Mouse (Mus musculus) embryo, embryonic 10.5 days (tissue): ENCODE measurements around the gene Bard1.

ENCODE experiments used
- DNase-seq: peaks from one replicate; pipeline ENCODE4 v3.0.0-alpha.2; 2015; ENCODE audit warnings: low spot score

Gene Bard1

DNA sequence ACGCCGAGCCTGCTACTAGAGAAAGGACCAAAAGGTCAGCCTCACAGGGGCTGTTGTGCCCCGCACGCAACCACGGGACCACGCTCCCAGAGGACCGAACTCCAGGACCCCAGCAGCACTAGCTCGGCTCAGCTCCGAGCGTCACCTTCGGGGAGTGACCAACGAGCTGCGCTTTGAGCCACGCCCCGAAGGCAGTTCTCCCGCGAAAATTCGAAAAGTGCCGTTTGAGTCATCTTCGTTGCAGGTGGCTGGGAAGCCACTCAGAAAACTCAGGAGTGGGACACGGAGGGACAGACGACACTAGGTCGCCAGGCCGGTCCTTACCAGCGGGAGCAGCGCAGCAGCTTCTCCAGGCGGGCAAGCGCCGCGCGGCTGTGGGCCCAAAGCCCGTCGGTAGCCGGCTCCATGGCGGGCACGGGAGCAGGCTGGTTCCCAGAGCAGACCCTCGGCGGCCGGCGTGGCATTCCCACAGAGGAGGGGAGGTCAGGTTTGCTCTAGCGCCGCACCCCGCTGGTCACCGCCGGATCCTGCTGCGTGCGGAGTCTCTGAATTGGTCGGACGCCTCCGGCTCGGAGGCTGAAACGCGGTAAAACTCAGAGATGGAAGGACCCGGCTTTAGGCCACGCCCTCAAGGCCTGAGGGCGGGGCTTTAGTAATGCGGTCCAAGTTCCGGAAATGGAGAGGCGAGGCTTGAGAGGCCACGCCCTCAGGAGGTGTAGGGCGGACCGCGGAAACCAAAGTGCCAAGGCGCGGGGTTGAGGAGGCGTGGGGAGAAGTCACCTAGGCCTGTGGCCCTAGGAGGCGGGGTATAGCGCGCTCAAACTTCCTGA, at the start of gene Bard1:
Bard1 (minus strand) TSS at position 803 of the 830 bp plus-strand sequence.
- DNase-seq: peak; percentile 99

GRCm38 (mm10) chr1:71127171-71127570, 24.2 kb upstream of the Bard1 start:
- no peak for DNase-seq

DNA sequence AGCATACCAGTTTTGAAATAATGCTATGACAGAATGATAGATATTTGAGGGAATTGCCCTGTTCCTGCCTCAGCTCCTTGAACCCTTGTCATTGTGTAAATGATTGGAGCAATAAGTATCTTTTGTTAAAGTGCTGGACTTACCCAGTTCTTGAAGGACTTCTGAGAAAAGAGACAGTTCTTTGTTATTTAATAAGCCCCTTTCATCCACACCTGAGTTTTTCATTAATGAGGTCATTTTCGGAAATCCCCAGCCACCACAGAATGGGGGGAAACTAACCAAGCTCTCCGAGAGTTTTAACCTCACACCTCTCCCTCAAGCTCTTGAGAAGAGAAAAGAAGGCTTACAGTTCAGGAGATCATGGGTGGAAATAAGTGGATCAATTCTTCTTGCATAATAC, 15.6 kb upstream of the Bard1 start:
- no peak for DNase-seq

GRCm38 (mm10) chr1:71117253-71117652, 14.3 kb upstream of the Bard1 start:
- DNase-seq: peak; percentile 16

DNA sequence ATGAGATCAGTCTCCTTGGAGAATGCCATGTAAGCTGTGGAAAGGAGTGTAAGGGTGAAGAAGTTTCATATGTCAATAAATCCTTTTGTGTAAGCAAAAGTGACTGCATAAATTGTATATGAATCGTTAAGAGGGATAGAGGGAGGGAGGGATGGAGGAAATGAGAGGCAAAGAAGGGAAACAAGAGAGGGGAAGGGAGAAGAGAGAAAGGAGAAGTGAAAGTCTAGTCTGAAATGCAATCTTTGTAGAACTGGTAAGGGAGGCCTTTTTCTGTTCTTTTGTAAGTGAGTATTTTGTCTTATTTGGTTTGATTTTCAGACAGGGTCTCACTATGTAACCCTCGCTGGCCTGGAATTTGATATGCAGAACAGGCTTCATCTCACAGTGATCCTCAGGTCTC, 12.8 kb upstream of the Bard1 start:
- DNase-seq: no peak

DNA sequence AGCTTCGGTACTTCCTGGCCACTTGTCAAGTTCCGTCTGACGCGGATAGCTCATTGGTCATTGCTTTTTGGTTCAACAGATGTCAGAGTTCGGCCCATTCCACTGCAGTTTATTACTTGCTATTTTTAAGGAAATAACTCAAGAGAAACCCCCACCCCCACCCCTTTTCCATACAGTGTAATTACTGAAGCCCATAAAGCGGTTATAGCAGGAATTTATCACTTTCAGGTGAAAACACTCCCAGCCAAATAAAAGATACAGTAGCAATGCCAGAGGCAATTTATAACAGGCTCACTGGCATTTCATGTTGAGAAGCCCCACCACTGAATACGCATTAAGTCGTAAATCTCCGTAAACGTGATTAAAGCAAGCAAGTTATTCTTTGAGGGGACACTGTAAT, 6.9 kb upstream of the Bard1 start:
- no peak for DNase-seq

- DNase-seq: no peak
Measured at GRCm38 (mm10) chr1:71106127-71106526, 3.2 kb upstream of the Bard1 start.

GRCm38 (mm10) chr1:71105724-71106123, 2.8 kb upstream of the Bard1 start:
- DNase-seq: no peak

GRCm38 (mm10) chr1:71103174-71103864, 373 bp upstream of the Bard1 start:
- DNase-seq: peak; percentile 6

DNA sequence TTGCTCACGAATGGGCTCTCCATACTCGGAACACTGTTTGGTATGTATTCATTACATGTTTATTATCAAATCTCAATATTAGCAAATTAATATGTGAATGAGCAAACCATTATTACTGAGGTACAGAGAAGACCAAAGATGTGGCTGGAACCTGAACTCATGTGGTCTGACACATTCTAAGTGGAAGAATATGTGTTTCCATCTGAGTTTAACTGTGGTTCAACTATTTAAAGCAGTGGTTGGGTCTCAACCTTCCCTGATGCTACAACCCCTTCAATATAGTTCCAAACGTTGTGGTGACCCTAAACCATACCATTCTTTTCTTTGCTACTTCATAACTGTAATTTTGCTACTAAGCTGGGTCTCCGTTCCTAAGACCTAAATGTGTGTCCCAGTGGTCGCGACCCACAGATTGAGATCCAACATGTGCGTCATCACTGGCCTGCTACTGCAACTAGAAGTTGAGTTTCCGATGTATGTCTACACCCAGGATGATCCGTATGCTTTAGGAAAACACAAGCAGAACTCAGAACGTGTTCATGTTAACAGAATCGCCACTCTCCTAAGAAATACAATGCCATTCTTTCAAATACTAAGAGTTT, 1.5 kb downstream of the Bard1 start:
- peak; percentile 26 for DNase-seq

- DNase-seq: no peak
Measured at GRCm38 (mm10) chr1:71100591-71101368, 2.2 kb downstream of the Bard1 start.

GRCm38 (mm10) chr1:71099945-71100515, 2.9 kb downstream of the Bard1 start:
- DNase-seq: peak; percentile 12

GRCm38 (mm10) chr1:71096031-71096430, 6.9 kb downstream of the Bard1 start:
- no peak for DNase-seq

DNA sequence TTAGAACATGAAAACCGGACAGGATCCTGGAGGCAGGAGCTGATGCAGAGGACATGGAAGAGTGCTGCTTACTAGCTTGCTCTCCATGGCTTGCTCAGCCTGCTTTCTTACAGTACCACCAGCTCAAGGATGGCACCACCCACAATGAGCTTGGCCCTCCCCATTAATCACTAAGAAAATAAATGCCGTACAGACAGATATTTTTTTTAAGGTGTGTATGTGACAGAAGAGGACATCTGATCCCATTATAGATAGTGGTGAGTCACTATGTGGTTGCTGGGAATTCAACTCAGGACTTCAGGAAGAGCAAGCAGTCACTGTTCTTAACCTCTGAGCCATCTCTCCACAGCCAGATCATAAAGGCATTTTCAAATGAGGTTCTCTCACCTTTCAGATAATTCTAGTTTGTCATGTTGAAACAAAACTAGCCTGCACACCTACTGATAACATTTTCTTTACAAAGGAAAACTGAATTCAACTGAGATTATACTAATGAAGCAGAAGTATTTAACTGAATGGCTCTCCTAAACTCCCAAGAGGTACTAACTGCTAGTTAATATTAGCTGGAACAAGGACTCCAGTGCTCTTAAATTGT, 7.6 kb downstream of the Bard1 start:
- no peak for DNase-seq

DNA sequence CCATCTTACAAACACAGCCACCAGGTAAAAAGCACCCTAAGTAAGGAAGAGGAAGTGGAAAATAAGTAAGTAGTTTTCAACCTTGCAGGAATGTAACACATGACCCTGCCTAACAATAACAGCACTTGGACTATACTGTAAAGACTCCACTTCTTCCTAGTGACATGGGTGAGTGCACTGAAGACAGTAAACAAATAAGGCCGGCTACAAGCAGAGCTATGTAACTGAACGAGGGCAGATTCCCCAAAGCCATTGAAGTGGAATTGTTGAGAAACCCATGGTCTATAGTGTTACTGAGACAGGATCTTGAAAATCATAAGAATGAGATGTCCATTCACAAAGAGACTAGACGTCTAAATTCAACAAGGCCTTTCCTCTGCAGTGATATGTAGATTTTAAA, 27.3 kb downstream of the Bard1 start:
- no peak for DNase-seq

- DNase-seq: no peak
Measured at GRCm38 (mm10) chr1:71070771-71071170, 32.2 kb downstream of the Bard1 start.

- DNase-seq: no peak
Measured at GRCm38 (mm10) chr1:71068728-71069304, 34.1 kb downstream of the Bard1 start.

DNA sequence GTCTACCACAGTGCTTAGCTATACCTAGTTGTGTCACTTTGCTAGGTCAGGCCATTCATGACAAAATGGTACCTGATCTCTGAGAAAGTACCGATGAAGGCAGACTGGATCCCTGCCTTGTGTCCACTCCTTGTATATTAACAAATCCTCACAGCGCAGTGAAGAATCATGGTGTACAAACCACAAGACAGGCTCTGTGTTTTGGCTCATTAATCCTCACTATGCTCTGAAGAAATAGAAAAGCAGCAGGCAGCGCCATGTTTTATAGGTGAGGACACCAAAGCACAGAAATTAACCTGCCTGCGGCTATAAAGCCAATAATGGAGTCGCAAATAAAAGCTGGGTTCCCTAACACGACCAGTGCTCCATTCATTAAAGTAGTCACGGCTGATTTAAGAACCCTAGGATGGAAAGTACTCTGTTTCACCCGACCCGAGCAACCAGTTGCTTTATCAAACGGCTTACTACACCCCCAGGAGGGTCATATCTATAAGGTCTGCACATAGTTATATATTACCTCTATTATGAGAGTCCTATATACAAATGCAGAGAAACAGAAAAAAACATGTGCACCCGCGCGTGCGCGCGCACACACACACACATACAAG, 39.0 kb downstream of the Bard1 start:
- DNase-seq: no peak

GRCm38 (mm10) chr1:71056143-71056542, 46.8 kb downstream of the Bard1 start:
- DNase-seq: no peak

- DNase-seq: no peak
Measured at GRCm38 (mm10) chr1:71055454-71055853, 47.5 kb downstream of the Bard1 start.

GRCm38 (mm10) chr1:71052756-71053155, 50.2 kb downstream of the Bard1 start:
- no peak for DNase-seq
